Mouse (Mus musculus) forebrain, embryonic 10.5 days (tissue): ENCODE results near the gene Uspl1. TPM values are rescaled to one million over a fixed set of nuclear protein-coding genes. Genes with fewer than 3 reads are reported as not detected.
"Not testable (repeated sequence)": the region's sequence is repeated elsewhere in the genome, so short reads cannot be mapped to it uniquely, and the experiment has no call there.

Experiments used
- DNase-seq: peaks from one replicate; pipeline ENCODE4 v3.0.0-alpha.2; 2017; ENCODE audit warnings: low spot score; ENCODE audit errors: extremely low spot score
- H3K27ac ChIP-seq: fragments of 300-500 bp; sonication (generic); 2 replicates; pipeline ENCODE4 v1.5.1; 2016; ENCODE audit warnings: mild to moderate bottlenecking
- H3K27me3 ChIP-seq: fragments of 300-500 bp; sonication (generic); 2 replicates; pipeline ENCODE4 v1.6.1; 2016; ENCODE audit warnings: mild to moderate bottlenecking; ENCODE audit not compliant: poor library complexity, severe bottlenecking
- H3K36me3 ChIP-seq: fragments of 300-500 bp; sonication (generic); replicated peaks from 2 replicates; pipeline ENCODE4 v1.6.1; 2016; ENCODE audit warnings: mild to moderate bottlenecking, moderate library complexity
- H3K4me1 ChIP-seq: fragments of 300-500 bp; sonication (generic); 2 replicates; pipeline ENCODE4 v1.6.1; 2016
- H3K4me3 ChIP-seq: fragments of 300-500 bp; sonication (generic); 2 replicates; pipeline ENCODE4 v1.5.1; 2016; ENCODE audit warnings: mild to moderate bottlenecking, moderate library complexity
- H3K9me3 ChIP-seq: fragments of 300-500 bp; sonication (generic); 2 replicates; pipeline ENCODE4 v1.6.1; 2016; ENCODE audit warnings: mild to moderate bottlenecking, moderate library complexity
- WGBS: fragments of 180-500 bp; shearing (Covaris S2); methylation state at CpG from one replicate; pipeline ENCODE4 v1.1.7; 2016; 5-methylcytosine and 5-hydroxymethylcytosine counted together
- polyA plus RNA-seq: library from polyadenylated mRNA; unstranded; fragments of >200 nt; fragmentation: Nextera tagmentation; extraction: Ambion mirVana; gene quantifications from 2 replicates; pipeline ENCODE4 v1.2.1, GENCODE M21; 2016

Gene Uspl1
- polyA plus RNA-seq, result 73.3 and 76.2 TPM in 2 replicates

DNA sequence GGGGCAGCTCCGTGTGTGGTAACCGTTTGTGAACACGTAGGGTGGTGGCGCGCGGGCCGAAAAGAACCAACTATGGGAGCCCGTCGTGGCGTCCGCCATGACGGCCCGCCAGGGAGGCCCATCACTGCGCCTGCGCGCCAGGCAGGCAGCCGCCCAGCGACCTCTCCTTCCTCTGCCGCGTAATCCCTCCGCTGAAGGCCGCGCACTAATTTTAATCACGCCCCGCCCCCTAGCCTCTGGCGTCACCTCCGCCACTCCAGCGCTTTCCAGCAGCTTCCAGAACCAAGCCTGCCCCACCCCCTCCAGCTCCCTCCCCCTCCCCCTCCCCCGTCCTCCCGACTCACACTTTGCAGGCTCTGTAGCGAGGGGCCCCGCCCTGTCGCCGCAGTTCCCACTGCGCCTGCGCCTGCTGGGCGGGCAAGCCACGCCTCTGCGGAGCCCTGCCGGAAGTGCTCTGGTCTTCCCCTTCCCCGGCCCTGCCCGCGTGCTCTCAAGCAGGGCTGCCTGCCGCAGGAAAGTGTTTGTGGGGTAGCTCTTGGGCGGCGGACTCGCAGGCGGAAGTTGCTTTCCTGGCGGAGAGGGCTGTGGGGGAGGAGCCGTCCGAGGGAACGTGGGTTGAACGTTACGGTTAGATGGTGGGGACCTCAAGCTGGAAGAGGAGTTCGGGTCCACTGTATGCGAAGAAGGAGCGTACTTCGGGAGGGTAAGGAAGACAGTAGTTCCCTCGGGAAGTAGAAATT is at the start of gene Uspl1, which contains the start of gene Hmgb1:
Gene Uspl1 (plus strand): TSS at position 247 of the 740 bp plus-strand sequence.
Gene Hmgb1 (minus strand): TSS at position 386 of the 740 bp plus-strand sequence.
- WGBS, result under 1% methylated on average over 59 of the region's 59 CpGs
- peak; percentile 100 for DNase-seq
- Histone ChIP-seq H3K27ac (peak within 1 kb of the TSS; percentile 96), H3K9me3 (no peaks in the 10 kb centered on the region), H3K4me3 (peak within 1 kb of the TSS; percentile 83), H3K4me1 (peaks cover 28% of the 10 kb centered on the region), H3K27me3 (no peaks in the 10 kb centered on the region), H3K36me3 (peaks cover 24% of the 10 kb centered on the region)

DNA sequence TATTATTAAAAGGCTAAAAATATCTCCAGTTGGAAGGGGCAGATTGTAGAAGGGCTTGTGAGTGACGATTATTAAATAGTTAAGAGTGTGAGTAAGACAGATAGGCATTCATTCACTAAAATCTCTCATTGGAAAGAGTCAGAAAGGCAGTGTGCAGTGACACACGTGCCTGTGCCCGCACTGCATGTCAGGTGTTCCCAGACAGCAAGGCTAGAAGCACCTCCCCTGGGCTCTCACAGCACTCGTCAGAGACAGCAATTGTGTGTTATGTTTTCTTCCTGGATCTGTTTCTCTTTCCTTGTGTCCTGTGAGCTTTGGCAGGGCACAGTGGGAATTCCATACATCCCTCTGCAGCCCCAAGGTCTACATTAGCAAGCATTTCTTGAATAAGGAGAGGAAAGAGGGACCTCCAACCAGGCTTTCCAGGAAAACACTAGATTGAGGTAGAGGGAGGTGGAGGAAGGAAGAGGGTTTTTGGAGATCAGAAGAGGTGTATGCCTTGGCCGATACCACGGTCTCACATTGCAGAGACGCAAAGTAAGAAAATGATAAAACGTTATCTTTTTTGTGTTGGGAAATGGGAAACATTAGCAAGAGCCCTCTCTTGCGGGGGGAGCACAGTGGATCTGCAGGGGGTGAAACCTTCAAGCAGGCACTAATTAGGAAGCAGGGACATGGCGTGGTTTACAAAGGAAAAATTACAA is 49.2 kb upstream of the Uspl1 start:
- Histone ChIP-seq H3K4me3 (no peak overlapping the region), H3K27me3 (no peaks in the 10 kb centered on the region), H3K36me3 (no peaks in the 10 kb centered on the region), H3K9me3 (no peaks in the 10 kb centered on the region), H3K4me1 (no peaks in the 10 kb centered on the region), H3K27ac (no peak overlapping the region)
- WGBS, result 87% methylated on average over 10 of the region's 10 CpGs
- no peak for DNase-seq

GRCm38 (mm10) chr5:149135455-149136354 is 48.4 kb upstream of the Uspl1 start:
- Histone ChIP-seq H3K27ac (no peak overlapping the region), H3K4me3 (no peak overlapping the region), H3K27me3 (no peaks in the 10 kb centered on the region), H3K4me1 (peaks cover 4% of the 10 kb centered on the region; the same call in 1 of the 2 replicates), H3K36me3 (no peaks in the 10 kb centered on the region), H3K9me3 (no peaks in the 10 kb centered on the region)
- no peak for DNase-seq
- 86% methylated on average over 10 of the region's 10 CpGs for WGBS

DNA sequence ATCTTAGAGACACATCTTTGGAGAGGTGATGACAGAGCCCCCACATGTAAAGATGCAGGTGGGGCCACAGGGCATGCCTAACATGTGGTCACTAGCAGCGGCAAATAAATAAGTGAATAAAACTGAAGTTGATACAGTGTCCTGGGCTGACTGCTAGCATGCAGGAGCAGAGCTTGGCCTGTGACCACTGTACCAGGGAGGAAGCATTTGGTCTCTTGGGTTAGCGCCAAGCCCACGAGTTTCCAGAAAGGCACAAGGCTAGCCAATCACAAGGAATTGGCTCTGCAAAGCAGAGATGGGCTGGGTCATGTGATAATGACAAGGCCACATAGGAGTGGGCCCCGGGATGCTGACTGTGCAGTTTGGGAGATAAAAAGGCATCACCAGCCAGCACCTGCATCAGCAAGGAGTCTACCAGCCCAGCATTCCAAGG is 47.2 kb upstream of the Uspl1 start:
- Histone ChIP-seq H3K27me3 (no peaks in the 10 kb centered on the region), H3K4me3 (no peak overlapping the region), H3K9me3 (no peaks in the 10 kb centered on the region), H3K27ac (no peak overlapping the region), H3K36me3 (no peaks in the 10 kb centered on the region), H3K4me1 (peaks cover 4% of the 10 kb centered on the region; the same call in 1 of the 2 replicates)
- 88% methylated on average over 4 of the region's 4 CpGs for WGBS
- DNase-seq, result no peak

GRCm38 (mm10) chr5:149137447-149137846 is 46.7 kb upstream of the Uspl1 start:
- H3K27me3 ChIP-seq, result no peaks in the 10 kb centered on the region
- H3K36me3 ChIP-seq, result no peaks in the 10 kb centered on the region
- no peak for DNase-seq
- H3K9me3 ChIP-seq, result no peaks in the 10 kb centered on the region
- H3K27ac ChIP-seq, result no peak overlapping the region
- 90% methylated on average over 3 of the region's 3 CpGs for WGBS
- no peak overlapping the region for H3K4me3 ChIP-seq
- H3K4me1 ChIP-seq, result peaks cover 4% of the 10 kb centered on the region; the same call in 1 of the 2 replicates

DNA sequence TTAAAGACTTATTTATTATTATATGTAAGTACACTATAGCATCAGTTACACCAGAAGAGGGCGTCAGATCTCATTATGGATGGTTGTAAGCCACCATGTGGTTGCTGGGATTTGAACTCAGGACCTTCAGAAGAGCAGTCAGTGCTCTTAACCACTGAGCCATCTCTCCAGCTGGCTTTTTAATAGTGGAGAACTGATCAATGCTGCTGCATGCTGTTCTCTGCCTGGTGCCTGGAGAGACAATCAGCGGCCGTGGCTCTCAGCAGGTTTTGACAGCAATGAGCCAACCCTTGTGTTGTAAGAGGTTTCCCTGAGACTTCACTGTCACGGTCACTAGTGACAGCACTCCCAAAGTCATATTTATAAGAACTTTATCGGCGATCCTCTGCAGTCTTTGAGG is 46.1 kb upstream of the Uspl1 start:
- H3K4me1 ChIP-seq, result not testable (repeated sequence)

GRCm38 (mm10) chr5:149140336-149140735 is 43.8 kb upstream of the Uspl1 start:
- WGBS, result 56% methylated on average over 9 of the region's 9 CpGs
- no peak overlapping the region for H3K27ac ChIP-seq
- H3K36me3 ChIP-seq, result no peaks in the 10 kb centered on the region
- peaks cover 4% of the 10 kb centered on the region; the same call in 1 of the 2 replicates for H3K4me1 ChIP-seq
- H3K27me3 ChIP-seq, result no peaks in the 10 kb centered on the region
- H3K9me3 ChIP-seq, result no peaks in the 10 kb centered on the region
- no peak for DNase-seq
- H3K4me3 ChIP-seq, result no peak overlapping the region

More for the DNA sequence above, 46.1 kb upstream of the Uspl1 start:
- WGBS, result 90% methylated on average over 6 of the region's 6 CpGs
- H3K4me3 ChIP-seq, H3K36me3 ChIP-seq, H3K27me3 ChIP-seq, H3K27ac ChIP-seq, H3K9me3 ChIP-seq, DNase-seq: not testable (repeated sequence)

- H3K27ac ChIP-seq, H3K4me3 ChIP-seq, H3K27me3 ChIP-seq, H3K9me3 ChIP-seq, H3K36me3 ChIP-seq, H3K4me1 ChIP-seq, DNase-seq: not testable (repeated sequence)
- WGBS, result 96% methylated on average over 1 of the region's 1 CpGs
Observed at GRCm38 (mm10) chr5:149141155-149141554, 43.0 kb upstream of the Uspl1 start.

GRCm38 (mm10) chr5:149143766-149144375 is 40.3 kb upstream of the Uspl1 start:
- Histone ChIP-seq H3K4me3 (no peak overlapping the region), H3K9me3 (no peaks in the 10 kb centered on the region), H3K4me1 (peaks cover 4% of the 10 kb centered on the region; the same call in 1 of the 2 replicates), H3K27ac (0 out of 2 replicates have a peak overlapping the region, but pooled peaks have one; percentile 15), H3K36me3 (no peaks in the 10 kb centered on the region), H3K27me3 (no peaks in the 10 kb centered on the region)
- no peak for DNase-seq
- WGBS, result 84% methylated on average over 25 of the region's 25 CpGs

- Histone ChIP-seq H3K9me3 (peaks cover 4% of the 10 kb centered on the region; the same call in 1 of the 2 replicates), H3K36me3 (no peaks in the 10 kb centered on the region), H3K4me1 (no peaks in the 10 kb centered on the region), H3K4me3 (no peak overlapping the region), H3K27ac (no peak overlapping the region), H3K27me3 (no peaks in the 10 kb centered on the region)
- no peak for DNase-seq
- 91% methylated on average over 7 of the region's 7 CpGs for WGBS
Observed at GRCm38 (mm10) chr5:149146691-149147090, 37.5 kb upstream of the Uspl1 start.

- peaks cover 5% of the 10 kb centered on the region for H3K4me1 ChIP-seq
- no peaks in the 10 kb centered on the region for H3K27me3 ChIP-seq
- WGBS, result 87% methylated on average over 8 of the region's 8 CpGs
- DNase-seq, result no peak
- no peaks in the 10 kb centered on the region for H3K36me3 ChIP-seq
- no peak overlapping the region for H3K4me3 ChIP-seq
- H3K9me3 ChIP-seq, result peaks cover 4% of the 10 kb centered on the region; the same call in 1 of the 2 replicates
- H3K27ac ChIP-seq, result no peak overlapping the region
Observed at GRCm38 (mm10) chr5:149147386-149148000, 36.7 kb upstream of the Uspl1 start.
